Mouse (Mus musculus) lung, adult 2 months (tissue): ENCODE data around the gene Gm8229.
"Not testable (repeated sequence)": the region's sequence is repeated elsewhere in the genome, so short reads cannot be mapped to it uniquely, and the experiment has no call there.

Experiments used
- CTCF ChIP-seq: fragments of 200-500 bp; IDR thresholded peaks from 2 replicates; pipeline ENCODE4 v1.5.1; 2011; ENCODE audit warnings: mild to moderate bottlenecking, low read length, control low read depth; ENCODE audit not compliant: insufficient read depth
- POLR2A ChIP-seq: fragments of 200-500 bp; IDR thresholded peaks from 2 replicates; pipeline ENCODE4 v1.6.1; 2011; ENCODE audit warnings: low read depth, mild to moderate bottlenecking, control low read depth, low read length, borderline replicate concordance; ENCODE audit errors: extremely low read depth

GRCm38 (mm10) chr14:44361416-44361815 lies 3.7 kb upstream of the Gm8229 start:
- TF ChIP-seq POLR2A, CTCF: not testable (repeated sequence)
